In the genomic region with DNA sequence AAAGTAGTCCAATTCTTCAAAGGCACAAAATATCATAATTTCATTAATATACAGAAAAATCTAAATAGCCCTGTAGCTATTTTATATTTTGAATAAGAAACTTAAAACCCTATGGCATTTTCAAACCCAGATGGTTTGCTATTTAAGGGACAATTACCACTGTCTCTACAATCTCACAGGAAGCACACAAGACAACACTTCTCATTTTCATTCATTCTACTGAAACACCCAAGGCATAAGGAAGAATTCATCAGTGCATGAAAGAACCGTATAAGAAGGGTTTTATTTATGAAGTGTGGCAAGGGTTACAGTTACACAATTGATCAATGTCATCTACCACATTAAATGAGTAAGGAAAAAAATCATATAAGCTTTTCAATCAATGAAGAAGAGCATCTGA, we compare ENCODE assay signal across 14 mouse cellular contexts.
"Had no signal": no experiment of that assay in that cellular context is flagged by ENCODE, and none has a peak within 500 bp of the region (broad histone marks: within the 10 kb centered on the region; RNA-seq: fewer than 3 reads in every experiment).

No protein-coding gene starts in this region.

- H3K27me3 ChIP-seq: midbrain, embryonic 13.5 days; midbrain, embryonic 15.5 days; neural tube, embryonic 12.5 days; stomach, embryonic 15.5 days had no signal

- H3K4me3 ChIP-seq: midbrain, embryonic 10.5 days; midbrain, embryonic 13.5 days; midbrain, embryonic 15.5 days; neural tube, embryonic 12.5 days; stomach, embryonic 15.5 days had no signal

- H3K9me3 ChIP-seq: midbrain, embryonic 10.5 days; midbrain, embryonic 13.5 days; midbrain, embryonic 15.5 days; neural tube, embryonic 12.5 days; stomach, embryonic 15.5 days had no signal

- H3K4me2 ChIP-seq: lung, embryonic 14.5 days; midbrain, embryonic 13.5 days; midbrain, embryonic 15.5 days; neural tube, embryonic 12.5 days; stomach, embryonic 15.5 days had no signal

- DNase-seq: lung, adult 18-20 months; lung, embryonic 14.5 days; lung, postnatal 10 days; lung, postnatal 4 days; right cerebral cortex, postnatal 14 days; thymus, adult 18-20 months; thymus, postnatal 14 days; thymus, postnatal 36 days had no signal

- H3K27ac ChIP-seq: midbrain, embryonic 10.5 days; midbrain, embryonic 13.5 days; midbrain, embryonic 15.5 days; neural tube, embryonic 12.5 days; stomach, embryonic 15.5 days; stomach, postnatal 0 days had no signal

- ATAC-seq: midbrain, embryonic 13.5 days; midbrain, embryonic 15.5 days had no signal

- H3K4me1 ChIP-seq: midbrain, embryonic 10.5 days; midbrain, embryonic 13.5 days; midbrain, embryonic 15.5 days; neural tube, embryonic 12.5 days; stomach, embryonic 15.5 days had no signal

- H3K36me3 ChIP-seq: midbrain, embryonic 10.5 days; midbrain, embryonic 13.5 days; midbrain, embryonic 15.5 days; neural tube, embryonic 12.5 days; stomach, embryonic 15.5 days had no signal

- H3K9ac ChIP-seq: lung, embryonic 14.5 days; midbrain, embryonic 13.5 days; midbrain, embryonic 15.5 days; neural tube, embryonic 12.5 days; stomach, embryonic 15.5 days had no signal
